Mouse (Mus musculus): ENCODE results near the gene Ccdc13. TPM values are rescaled to one million over a fixed set of nuclear protein-coding genes. Genes with fewer than 3 reads are reported as not detected.

The Ccdc13 gene
- polyA plus RNA-seq, 1 experiment, result 0.01 TPM

- Histone ChIP-seq H3K36me3 (ENCODE audit: control insufficient read depth, insufficient read depth) (no peaks in the 10 kb centered on the region), H3ac (ENCODE audit: control insufficient read depth, insufficient read length) (no peak overlapping the region), H3K4me2 (ENCODE audit: low read depth) (no peak overlapping the region), H3K27me3 (ENCODE audit: control insufficient read depth, insufficient read depth, insufficient read length) (peaks cover 11% of the 10 kb centered on the region), H3K79me2 (ENCODE audit: control insufficient read depth, insufficient read depth) (no peaks in the 10 kb centered on the region), H3K4me3 (no peak overlapping the region)
- TF ChIP-seq TCF3 (IDR thresholded peaks at IDR 0.05; ENCODE audit: insufficient read length, low read depth), result no peak
- TF ChIP-seq TCF12 (IDR thresholded peaks at IDR 0.05; ENCODE audit: insufficient read depth, poor library complexity, severe bottlenecking), result no peak
- TF ChIP-seq SRF (IDR thresholded peaks at IDR 0.05; ENCODE audit: control insufficient read depth, insufficient read length, low read depth), result no peak
- no peak for TF ChIP-seq MYOG (IDR thresholded peaks at IDR 0.05; ENCODE audit: control insufficient read depth in 1 of 3, insufficient read depth in 1 of 3, insufficient read length in 2 of 3, low read depth in 2 of 3)
- no peak for TF ChIP-seq POLR2AphosphoS2 (IDR thresholded peaks at IDR 0.05; ENCODE audit: insufficient read length, low read depth)
- no peak for TF ChIP-seq USF1 (IDR thresholded peaks at IDR 0.05; ENCODE audit: low read depth)
- no peak for TF ChIP-seq CEBPB (IDR thresholded peaks at IDR 0.05; ENCODE audit: insufficient read depth, poor library complexity, severe bottlenecking)
- no peak for TF ChIP-seq POLR2A (IDR thresholded peaks at IDR 0.05; ENCODE audit: insufficient read length, low read depth)
- no peak for TF ChIP-seq MAX (IDR thresholded peaks at IDR 0.05; ENCODE audit: low read depth)
- no peak for TF ChIP-seq REST (IDR thresholded peaks at IDR 0.05; ENCODE audit: insufficient read depth, insufficient read length)
- no peak for TF ChIP-seq MYOD1 (IDR thresholded peaks at IDR 0.05; ENCODE audit: control insufficient read depth in 1 of 3, insufficient read length in 2 of 3, low read depth in 2 of 3)
- TF ChIP-seq E2F4 (IDR thresholded peaks at IDR 0.05; ENCODE audit: insufficient read depth), result no peak
Measured at GRCm38 (mm10) chr9:121839622-121839965, 333 bp upstream of the Ccdc13 start.

GRCm38 (mm10) chr9:121838008-121838407 is 1.3 kb downstream of the Ccdc13 start:
- Histone ChIP-seq H3K4me3 (no peak overlapping the region), H3K36me3 (ENCODE audit: control insufficient read depth, insufficient read depth) (no peaks in the 10 kb centered on the region), H3K4me2 (ENCODE audit: low read depth) (no peak overlapping the region), H3K27me3 (ENCODE audit: control insufficient read depth, insufficient read depth, insufficient read length) (peaks cover 20% of the 10 kb centered on the region), H3ac (ENCODE audit: control insufficient read depth, insufficient read length) (no peak overlapping the region), H3K79me2 (ENCODE audit: control insufficient read depth, insufficient read depth) (no peaks in the 10 kb centered on the region)
- TF ChIP-seq REST (IDR thresholded peaks at IDR 0.05; ENCODE audit: insufficient read depth, insufficient read length) (no peak), USF1 (IDR thresholded peaks at IDR 0.05; ENCODE audit: low read depth) (no peak), CEBPB (IDR thresholded peaks at IDR 0.05; ENCODE audit: insufficient read depth, poor library complexity, severe bottlenecking) (no peak), TCF12 (IDR thresholded peaks at IDR 0.05; ENCODE audit: insufficient read depth, poor library complexity, severe bottlenecking) (no peak), MYOD1 (IDR thresholded peaks at IDR 0.05; ENCODE audit: control insufficient read depth in 1 of 3, insufficient read length in 2 of 3, low read depth in 2 of 3) (no peak), POLR2A (IDR thresholded peaks at IDR 0.05; ENCODE audit: insufficient read length, low read depth) (no peak), E2F4 (IDR thresholded peaks at IDR 0.05; ENCODE audit: insufficient read depth) (no peak)

GRCm38 (mm10) chr9:121833825-121834224 is 5.4 kb downstream of the Ccdc13 start:
- no peaks in the 10 kb centered on the region for H3K36me3 ChIP-seq (ENCODE audit: control insufficient read depth, insufficient read depth)
- H3K79me2 ChIP-seq (ENCODE audit: control insufficient read depth, insufficient read depth), result no peaks in the 10 kb centered on the region
- no peak overlapping the region for H3ac ChIP-seq (ENCODE audit: control insufficient read depth, insufficient read length)
- TF ChIP-seq USF1 (IDR thresholded peaks at IDR 0.05; ENCODE audit: low read depth) (no peak), SRF (IDR thresholded peaks at IDR 0.05; ENCODE audit: control insufficient read depth, insufficient read length, low read depth) (no peak), POLR2AphosphoS2 (IDR thresholded peaks at IDR 0.05; ENCODE audit: insufficient read length, low read depth) (no peak), TCF3 (IDR thresholded peaks at IDR 0.05; ENCODE audit: insufficient read length, low read depth) (no peak)
- H3K4me3 ChIP-seq, result no peak overlapping the region
- no peak overlapping the region for H3K4me2 ChIP-seq (ENCODE audit: low read depth)
- peaks cover 9% of the 10 kb centered on the region for H3K27me3 ChIP-seq (ENCODE audit: control insufficient read depth, insufficient read depth, insufficient read length)

- H3K4me2 ChIP-seq (ENCODE audit: low read depth), result no peak overlapping the region
- H3K36me3 ChIP-seq (ENCODE audit: control insufficient read depth, insufficient read depth), result no peaks in the 10 kb centered on the region
- H3K4me3 ChIP-seq, result no peak overlapping the region
- no peaks in the 10 kb centered on the region for H3K79me2 ChIP-seq (ENCODE audit: control insufficient read depth, insufficient read depth)
- no peak for TF ChIP-seq SRF (IDR thresholded peaks at IDR 0.05; ENCODE audit: control insufficient read depth, insufficient read length, low read depth)
- TF ChIP-seq MAX (IDR thresholded peaks at IDR 0.05; ENCODE audit: low read depth), result no peak
- no peak for TF ChIP-seq E2F4 (IDR thresholded peaks at IDR 0.05; ENCODE audit: insufficient read depth)
- TF ChIP-seq POLR2AphosphoS2 (IDR thresholded peaks at IDR 0.05; ENCODE audit: insufficient read length, low read depth), result no peak
- no peak for TF ChIP-seq MYOG (IDR thresholded peaks at IDR 0.05; ENCODE audit: control insufficient read depth in 1 of 3, insufficient read depth in 1 of 3, insufficient read length in 2 of 3, low read depth in 2 of 3)
- no peak for TF ChIP-seq TCF3 (IDR thresholded peaks at IDR 0.05; ENCODE audit: insufficient read length, low read depth)
- TF ChIP-seq TCF12 (IDR thresholded peaks at IDR 0.05; ENCODE audit: insufficient read depth, poor library complexity, severe bottlenecking), result no peak
- no peak for TF ChIP-seq CEBPB (IDR thresholded peaks at IDR 0.05; ENCODE audit: insufficient read depth, poor library complexity, severe bottlenecking)
- H3ac ChIP-seq (ENCODE audit: control insufficient read depth, insufficient read length), result no peak overlapping the region
- peaks cover 9% of the 10 kb centered on the region for H3K27me3 ChIP-seq (ENCODE audit: control insufficient read depth, insufficient read depth, insufficient read length)
Measured at GRCm38 (mm10) chr9:121830956-121831293, 8.3 kb downstream of the Ccdc13 start.

- peaks cover 9% of the 10 kb centered on the region for H3K27me3 ChIP-seq (ENCODE audit: control insufficient read depth, insufficient read depth, insufficient read length)
- no peaks in the 10 kb centered on the region for H3K36me3 ChIP-seq (ENCODE audit: control insufficient read depth, insufficient read depth)
- H3K79me2 ChIP-seq (ENCODE audit: control insufficient read depth, insufficient read depth), result no peaks in the 10 kb centered on the region
- TF ChIP-seq E2F4 (IDR thresholded peaks at IDR 0.05; ENCODE audit: insufficient read depth), result no peak
- no peak for TF ChIP-seq POLR2A (IDR thresholded peaks at IDR 0.05; ENCODE audit: insufficient read length, low read depth)
- TF ChIP-seq CEBPB (IDR thresholded peaks at IDR 0.05; ENCODE audit: insufficient read depth, poor library complexity, severe bottlenecking), result no peak
- TF ChIP-seq TCF3 (IDR thresholded peaks at IDR 0.05; ENCODE audit: insufficient read length, low read depth), result no peak
- no peak for TF ChIP-seq MYOD1 (IDR thresholded peaks at IDR 0.05; ENCODE audit: control insufficient read depth in 1 of 3, insufficient read length in 2 of 3, low read depth in 2 of 3)
- TF ChIP-seq REST (IDR thresholded peaks at IDR 0.05; ENCODE audit: insufficient read depth, insufficient read length), result no peak
- no peak for TF ChIP-seq TCF12 (IDR thresholded peaks at IDR 0.05; ENCODE audit: insufficient read depth, poor library complexity, severe bottlenecking)
- no peak for TF ChIP-seq USF1 (IDR thresholded peaks at IDR 0.05; ENCODE audit: low read depth)
- no peak for TF ChIP-seq MAX (IDR thresholded peaks at IDR 0.05; ENCODE audit: low read depth)
- TF ChIP-seq POLR2AphosphoS2 (IDR thresholded peaks at IDR 0.05; ENCODE audit: insufficient read length, low read depth), result no peak
- H3ac ChIP-seq (ENCODE audit: control insufficient read depth, insufficient read length), result no peak overlapping the region
- H3K4me2 ChIP-seq (ENCODE audit: low read depth), result no peak overlapping the region
- H3K4me3 ChIP-seq, result no peak overlapping the region
Measured at GRCm38 (mm10) chr9:121830243-121830955, 8.9 kb downstream of the Ccdc13 start.

All from myocyte (in vitro differentiated cells).